Mouse (Mus musculus) cerebellum, adult 9-10 months (tissue): ENCODE results near the gene Tiparp.

Source experiments
- DNase-seq: peaks from one replicate; pipeline ENCODE4 v3.0.0; 2022

Tiparp gene

DNA sequence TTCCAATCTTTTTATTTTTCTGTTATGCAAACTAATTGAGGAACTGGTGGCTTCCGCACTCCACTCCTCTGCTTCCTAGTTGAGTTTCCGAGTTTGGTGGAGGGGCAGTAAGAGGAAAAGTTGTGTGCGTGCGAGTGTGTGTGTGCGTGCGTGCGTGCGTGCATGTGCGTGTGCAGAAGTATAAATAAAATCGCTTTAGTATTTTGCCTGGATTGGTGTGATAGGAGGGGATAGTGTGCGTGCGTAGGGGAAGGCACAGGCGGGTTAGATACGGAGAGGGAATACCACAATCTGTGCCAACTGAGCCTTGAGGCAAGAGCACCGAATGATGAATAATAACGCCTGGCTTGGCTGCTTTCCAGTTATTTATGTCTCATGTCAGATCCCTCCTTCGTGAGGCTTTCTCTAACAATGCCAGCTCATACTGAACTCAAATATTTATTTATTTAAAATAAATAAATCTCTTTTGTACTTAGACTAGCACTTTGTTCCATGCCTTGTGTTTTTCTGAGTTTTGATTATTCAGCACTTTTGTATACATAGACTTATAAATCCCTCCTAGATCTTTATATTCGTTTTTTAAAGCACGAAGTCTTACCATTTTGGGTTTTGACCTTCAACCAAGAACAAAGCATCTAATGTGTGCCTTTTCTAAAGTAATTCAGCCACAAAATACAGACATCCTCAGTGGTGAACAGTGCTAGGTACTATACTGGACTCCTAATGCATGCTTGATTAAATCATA, 1.4 kb downstream of the Tiparp start:
- DNase-seq: peak; percentile 63

GRCm38 (mm10) chr3:65533014-65533413, 4.8 kb downstream of the Tiparp start:
- no peak for DNase-seq

DNA sequence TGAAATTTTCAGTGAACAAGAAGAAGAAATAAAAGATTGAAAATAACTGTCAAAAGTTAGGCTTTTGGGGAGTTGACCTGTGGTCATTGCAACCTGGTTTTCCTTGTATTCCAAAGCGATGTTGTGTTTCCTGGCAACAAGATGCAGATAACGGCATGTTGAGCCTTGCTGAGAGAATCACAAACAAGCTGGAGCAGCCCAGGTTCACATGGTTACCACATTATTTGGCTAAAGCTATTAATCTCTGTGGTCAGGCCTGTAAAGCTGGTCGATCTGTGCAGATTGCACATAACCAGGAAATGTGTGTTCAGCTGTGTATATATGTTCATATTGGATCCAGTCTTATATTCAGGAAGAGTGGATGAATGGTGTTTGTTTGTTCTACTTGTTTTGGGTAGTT, 5.4 kb downstream of the Tiparp start:
- no peak for DNase-seq

DNA sequence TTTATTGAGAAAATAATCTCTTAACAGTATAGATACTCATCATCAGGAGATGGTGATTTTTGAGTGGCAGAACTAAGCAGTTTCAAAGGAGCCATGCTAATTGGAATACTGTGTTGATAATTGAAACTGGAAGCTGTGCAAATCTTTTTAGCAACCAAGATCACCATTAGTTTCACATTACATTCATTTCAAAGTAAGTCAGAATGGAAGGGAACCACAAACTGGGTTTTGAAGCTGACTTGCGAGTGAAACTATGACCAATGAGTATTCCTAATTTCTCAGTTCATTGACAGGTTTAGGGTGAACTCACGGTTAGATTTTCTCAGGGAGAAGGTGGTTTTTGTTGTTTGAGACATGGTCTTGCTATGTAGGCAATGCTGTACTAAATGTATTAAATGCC, 6.3 kb downstream of the Tiparp start:
- DNase-seq: no peak

DNA sequence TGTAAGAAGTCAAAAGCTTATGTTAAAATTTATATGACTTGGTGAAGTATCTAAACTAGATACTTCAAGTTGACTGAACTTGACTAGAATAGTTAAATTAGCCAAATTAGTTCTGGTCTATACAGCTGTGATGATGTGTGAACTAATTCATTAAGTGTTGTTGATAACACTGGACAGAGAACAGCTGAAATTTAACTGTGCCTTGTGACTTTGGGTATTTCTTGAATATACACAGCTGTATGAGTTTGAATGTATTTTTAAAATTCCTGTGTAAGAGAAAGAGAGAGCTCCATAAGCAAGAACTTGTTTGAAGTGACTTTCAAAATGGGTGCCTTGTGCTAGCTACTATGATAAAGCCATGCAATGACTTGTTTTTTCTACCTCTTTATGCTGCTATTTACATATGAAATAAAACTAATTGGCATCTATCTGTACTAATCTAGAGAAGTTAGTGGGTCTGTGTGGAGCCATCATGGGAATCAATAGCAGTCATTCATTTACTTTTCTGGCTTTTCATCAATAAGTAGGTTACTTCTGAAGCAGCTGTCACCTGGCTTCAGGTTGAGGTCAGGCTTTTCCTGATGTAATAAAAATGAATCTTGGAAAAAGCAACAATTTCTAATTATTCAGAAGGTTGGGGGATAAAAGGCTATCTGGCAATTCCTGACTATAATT, 7.0 kb downstream of the Tiparp start:
- no peak for DNase-seq

- no peak for DNase-seq
These were observed 9.1 kb downstream of the Tiparp start for GRCm38 (mm10) chr3:65537288-65537687.

GRCm38 (mm10) chr3:65540906-65541551, 12.8 kb downstream of the Tiparp start:
- no peak for DNase-seq

DNA sequence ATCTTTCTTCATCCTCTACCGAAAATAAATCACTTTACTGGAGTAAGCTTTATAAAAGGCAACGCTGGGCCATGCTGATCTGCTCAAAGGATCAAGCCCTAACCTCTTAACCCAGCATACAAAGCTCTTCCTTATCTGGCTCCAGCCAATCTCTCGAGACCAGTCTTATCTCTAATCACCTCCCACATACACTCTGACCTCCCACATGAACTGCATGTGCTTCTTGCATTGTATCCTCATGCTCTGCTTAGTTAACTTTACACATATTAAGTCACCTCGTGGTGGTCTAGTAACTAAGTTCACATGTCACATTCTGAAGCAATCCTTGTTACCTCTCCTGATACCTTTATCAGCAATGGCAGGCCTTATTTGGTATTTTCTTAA, 13.3 kb downstream of the Tiparp start:
- no peak for DNase-seq

DNA sequence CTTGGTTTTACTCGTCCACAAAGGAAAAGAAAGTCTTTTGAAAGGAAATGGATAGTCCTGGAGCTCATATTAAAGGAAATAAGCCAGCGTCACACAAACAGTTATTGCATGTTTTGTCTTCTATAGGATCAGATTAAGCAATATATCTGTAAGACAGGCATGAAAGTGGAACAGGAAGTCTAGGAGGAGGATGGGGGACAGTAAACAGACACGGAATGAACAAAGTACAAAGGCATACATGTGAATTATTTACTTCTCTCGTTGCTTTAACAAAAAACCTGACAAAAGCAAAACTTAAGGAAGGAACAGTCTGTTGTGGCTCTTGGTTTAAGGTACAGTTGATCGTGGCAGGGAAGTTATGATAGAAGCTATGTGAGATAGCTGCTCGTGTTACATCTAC, 21.6 kb downstream of the Tiparp start:
- DNase-seq: no peak

- no peak for DNase-seq
These were observed 22.9 kb downstream of the Tiparp start for GRCm38 (mm10) chr3:65551065-65551464.

GRCm38 (mm10) chr3:65554633-65555032, 26.4 kb downstream of the Tiparp start:
- DNase-seq: no peak

- no peak for DNase-seq
These were observed 30.5 kb downstream of the Tiparp start for GRCm38 (mm10) chr3:65558679-65559078.

DNA sequence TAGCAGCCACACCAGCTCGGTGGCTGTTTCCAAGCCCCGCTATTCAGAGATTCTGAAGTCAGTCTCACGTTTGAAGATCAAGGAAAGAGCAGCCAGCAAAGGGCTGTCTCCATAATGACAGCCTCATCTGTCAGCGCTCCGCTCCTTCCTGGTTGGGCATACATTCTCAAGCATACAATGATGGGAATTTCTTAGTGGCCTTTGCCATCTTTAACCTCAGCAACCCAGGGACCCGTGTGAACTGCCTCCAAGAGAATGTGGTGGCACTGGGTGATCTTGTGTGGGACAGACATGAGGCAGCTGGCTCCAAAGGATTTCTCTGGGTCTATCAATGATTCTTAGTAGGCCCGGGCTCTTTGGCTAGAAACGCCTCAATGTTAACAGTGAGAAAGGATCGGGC, 34.0 kb downstream of the Tiparp start:
- no peak for DNase-seq

- DNase-seq: no peak
These were observed 34.5 kb downstream of the Tiparp start for GRCm38 (mm10) chr3:65562694-65563093.

DNA sequence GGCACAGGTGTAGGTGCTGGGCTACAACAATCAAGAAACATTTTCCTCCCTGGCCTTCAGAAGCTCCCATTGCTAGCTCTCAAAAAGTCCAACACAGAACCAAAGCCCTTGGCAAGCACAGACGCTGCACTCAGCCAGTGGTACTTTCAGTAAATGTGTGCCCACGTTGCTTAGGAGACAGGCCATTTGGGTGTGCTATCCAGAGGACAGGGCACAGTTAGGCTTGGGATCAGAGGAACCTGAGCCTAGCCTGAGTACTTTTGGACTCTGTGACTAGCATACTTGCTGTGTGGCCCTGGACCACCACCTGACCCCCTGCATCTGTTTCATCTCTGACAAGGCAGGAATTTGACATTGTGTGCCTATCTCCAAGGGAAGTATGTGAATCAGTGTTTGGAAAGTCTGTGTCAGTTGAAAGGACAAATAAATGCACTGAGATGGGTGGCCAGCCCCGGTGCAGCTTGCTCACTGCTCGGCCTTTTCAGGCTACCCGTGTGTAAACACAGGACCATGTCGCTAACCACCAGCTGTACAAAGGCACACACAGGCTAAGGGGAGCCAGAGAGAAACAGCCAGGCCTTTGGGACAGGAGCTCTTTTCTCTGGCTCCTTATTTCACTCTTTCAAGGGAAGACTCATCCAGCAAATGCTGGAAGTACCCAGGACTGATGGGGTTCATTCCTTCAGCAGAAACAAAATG, 35.9 kb downstream of the Tiparp start:
- no peak for DNase-seq

DNA sequence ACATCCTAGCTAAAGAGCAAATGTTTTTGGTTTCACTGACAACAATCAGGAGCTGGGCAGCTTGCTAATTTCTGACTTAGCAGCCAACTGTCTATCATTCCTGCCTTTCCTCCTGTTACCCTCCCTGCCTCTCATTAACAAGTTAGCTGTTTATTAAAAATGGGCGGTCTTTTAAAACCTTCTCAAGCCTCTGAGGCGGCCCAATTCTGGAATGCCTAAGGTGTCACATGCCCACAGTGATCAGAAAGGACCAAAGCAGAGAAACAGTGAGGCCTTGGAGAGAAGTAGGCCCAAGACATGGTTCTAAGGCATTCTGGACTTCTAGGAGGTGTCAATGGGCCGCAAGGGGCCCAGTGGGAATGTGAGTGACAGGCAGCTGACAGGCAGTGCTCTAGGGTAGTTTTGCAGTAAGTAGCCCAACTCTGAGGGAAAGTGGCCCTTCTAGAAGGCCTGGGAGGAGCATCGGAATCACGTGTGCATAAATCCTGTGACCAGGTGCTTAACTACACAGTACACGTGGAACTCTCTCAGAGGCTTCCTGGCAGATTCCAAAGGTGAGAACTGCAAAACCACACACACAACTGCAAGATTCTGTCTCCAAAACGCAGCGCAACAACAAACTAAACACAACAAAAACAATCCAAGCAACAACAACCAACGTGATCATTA, 37.6 kb downstream of the Tiparp start:
- DNase-seq: no peak

GRCm38 (mm10) chr3:65569941-65570340, 41.7 kb downstream of the Tiparp start:
- DNase-seq: no peak

GRCm38 (mm10) chr3:65573516-65573915, 45.3 kb downstream of the Tiparp start:
- DNase-seq: no peak

DNA sequence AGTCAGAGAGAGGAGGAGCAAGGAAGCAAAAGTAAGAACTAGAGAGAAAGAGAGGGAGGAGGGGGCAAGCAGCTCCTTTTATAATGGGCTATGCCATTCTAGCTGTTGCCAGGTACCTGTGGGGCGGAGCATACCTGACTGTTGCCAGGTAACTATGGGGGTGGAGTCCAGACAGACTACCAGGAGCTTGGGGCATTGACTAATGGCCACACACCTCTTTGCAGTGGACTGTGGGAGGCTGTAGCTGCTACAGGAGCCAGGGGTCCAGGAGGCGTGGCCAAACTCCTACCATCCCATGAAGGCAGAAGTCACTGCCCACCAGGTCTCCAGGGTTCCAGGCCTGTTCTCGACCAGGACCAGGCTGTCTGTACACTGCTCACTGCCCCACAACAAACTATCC, 49.4 kb downstream of the Tiparp start:
- no peak for DNase-seq

DNA sequence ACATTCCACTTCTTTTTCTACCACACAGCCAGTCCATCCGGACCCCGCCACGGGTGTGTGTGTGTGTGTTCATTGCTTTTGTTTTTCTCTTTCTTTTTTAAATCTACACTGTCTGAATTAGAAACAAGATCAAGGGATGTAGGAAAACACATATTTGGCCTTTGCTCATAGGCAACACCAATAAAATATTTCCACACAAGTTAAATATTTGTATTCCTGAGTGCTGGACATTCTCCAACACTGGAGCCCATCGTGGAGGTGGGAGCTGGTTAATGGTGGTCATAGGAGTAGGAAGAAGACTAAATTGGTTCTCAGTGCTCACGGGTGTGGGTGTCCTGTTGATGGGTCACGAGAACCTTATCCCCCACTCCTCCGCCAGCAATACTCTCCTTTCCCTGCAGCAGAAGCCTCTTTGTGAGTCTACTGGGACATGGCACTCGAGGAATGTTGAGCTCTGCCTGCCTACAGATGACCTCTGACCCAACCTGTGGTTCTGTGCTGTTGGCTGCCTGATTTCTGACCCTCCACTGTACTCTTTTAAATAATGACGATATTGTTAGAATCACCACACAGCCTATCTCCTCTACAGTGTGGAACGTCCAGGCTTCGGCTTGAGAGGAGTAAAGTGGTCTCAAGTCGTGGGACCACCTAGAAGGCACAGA, 51.2 kb downstream of the Tiparp start:
- no peak for DNase-seq

- peak; percentile 18 for DNase-seq
These were observed 53.4 kb downstream of the Tiparp start for GRCm38 (mm10) chr3:65581596-65581995.

GRCm38 (mm10) chr3:65584329-65584728, 56.1 kb downstream of the Tiparp start:
- no peak for DNase-seq
